Mouse (Mus musculus) olfactory bulb, adult 2 months (tissue): Measurements from ENCODE around the gene Parp6. TPM values are rescaled to one million over a fixed set of nuclear protein-coding genes. Genes with fewer than 3 reads are reported as not detected.

Experiments used
- H3K27ac ChIP-seq: fragments of 200-500 bp; 2 replicates; pipeline ENCODE4 v1.5.1; 2012; ENCODE audit warnings: low read depth, low read length; ENCODE audit not compliant: insufficient read depth
- H3K4me1 ChIP-seq: fragments of 200-500 bp; 2 replicates; pipeline ENCODE4 v1.6.1; 2012; ENCODE audit warnings: low read length; ENCODE audit not compliant: control insufficient read depth, insufficient read depth
- H3K4me3 ChIP-seq: fragments of 200-500 bp; 2 replicates; pipeline ENCODE4 v1.5.1; 2012; ENCODE audit warnings: mild to moderate bottlenecking, low read depth, low read length, moderate library complexity; ENCODE audit not compliant: insufficient read depth
- CTCF ChIP-seq: fragments of 200-500 bp; IDR thresholded peaks from 2 replicates; pipeline ENCODE4 v1.5.1; 2012; ENCODE audit warnings: low read depth, mild to moderate bottlenecking, low read length, moderate library complexity; ENCODE audit not compliant: insufficient read depth
- POLR2A ChIP-seq: fragments of 200-500 bp; IDR thresholded peaks from 2 replicates; pipeline ENCODE4 v1.6.1; 2012; ENCODE audit warnings: mild to moderate bottlenecking, low read depth, low read length, moderate library complexity; ENCODE audit not compliant: insufficient read depth
- WGBS: fragments of 180-500 bp; shearing (Covaris S2); methylation state at CpG from one replicate; pipeline ENCODE4 v1.1.7; 2018; 5-methylcytosine and 5-hydroxymethylcytosine counted together
- polyA plus RNA-seq: library from polyadenylated mRNA; stranded (reverse); fragments of >200 nt; gene quantifications from 2 replicates; pipeline ENCODE4 v1.2.4, GENCODE M21; 2012; ENCODE audit warnings: low replicate concordance; ENCODE audit not compliant: missing spikeins, insufficient read depth, insufficient read length

Gene Parp6
- polyA plus RNA-seq, 1 experiment, result not detected

GRCm38 (mm10) chr9:59661298-59661975 lies 44.4 kb downstream of the Parp6 start:
- H3K4me1 ChIP-seq, result peaks cover 28% of the 10 kb centered on the region
- peak overlapping the region; percentile 38; the same call in 1 of the 2 replicates for H3K27ac ChIP-seq
- H3K4me3 ChIP-seq, result no peak overlapping the region
- WGBS, result 45% methylated on average over 6 of the region's 6 CpGs
- no peak for TF ChIP-seq POLR2A
- no peak for TF ChIP-seq CTCF

GRCm38 (mm10) chr9:59663226-59663625 lies 46.1 kb downstream of the Parp6 start:
- WGBS, result 82% methylated on average over 7 of the region's 7 CpGs
- Histone ChIP-seq H3K4me3 (no peak overlapping the region), H3K27ac (no peak overlapping the region), H3K4me1 (peaks cover 32% of the 10 kb centered on the region)
- TF ChIP-seq CTCF, result no peak
- no peak for TF ChIP-seq POLR2A

- Histone ChIP-seq H3K27ac (no peak overlapping the region), H3K4me1 (peaks cover 32% of the 10 kb centered on the region), H3K4me3 (no peak overlapping the region)
- WGBS, result 73% methylated on average over 3 of the region's 3 CpGs
- TF ChIP-seq POLR2A (no peak), CTCF (no peak)
Observed at GRCm38 (mm10) chr9:59663957-59664356, 46.9 kb downstream of the Parp6 start.

- 27% methylated on average over 4 of the region's 4 CpGs for WGBS
- H3K4me1 ChIP-seq, result peaks cover 29% of the 10 kb centered on the region
- H3K27ac ChIP-seq, result no peak overlapping the region
- H3K4me3 ChIP-seq, result no peak overlapping the region
- TF ChIP-seq POLR2A (no peak), CTCF (no peak)
Observed at GRCm38 (mm10) chr9:59664664-59665256, 47.7 kb downstream of the Parp6 start.

- WGBS, result 92% methylated on average over 8 of the region's 8 CpGs
- peaks cover 23% of the 10 kb centered on the region for H3K4me1 ChIP-seq
- H3K27ac ChIP-seq, result no peak overlapping the region
- TF ChIP-seq CTCF, result no peak
- no peak for TF ChIP-seq POLR2A
- no peak overlapping the region for H3K4me3 ChIP-seq
Observed at GRCm38 (mm10) chr9:59666016-59666415, 48.9 kb downstream of the Parp6 start.

- Histone ChIP-seq H3K4me1 (peaks cover 16% of the 10 kb centered on the region), H3K4me3 (no peak overlapping the region), H3K27ac (no peak overlapping the region)
- 86% methylated on average over 1 of the region's 1 CpGs for WGBS
- no peak for TF ChIP-seq POLR2A
- TF ChIP-seq CTCF, result no peak
Observed at GRCm38 (mm10) chr9:59666813-59667212, 49.7 kb downstream of the Parp6 start.

GRCm38 (mm10) chr9:59667250-59667649 lies 50.2 kb downstream of the Parp6 start:
- TF ChIP-seq POLR2A (no peak), CTCF (no peak)
- H3K4me3 ChIP-seq, result no peak overlapping the region

GRCm38 (mm10) chr9:59667904-59668303 lies 50.8 kb downstream of the Parp6 start:
- peaks cover 19% of the 10 kb centered on the region for H3K4me1 ChIP-seq
- TF ChIP-seq CTCF (no peak), POLR2A (no peak)
- WGBS, result 81% methylated on average over 6 of the region's 6 CpGs
- no peak overlapping the region for H3K4me3 ChIP-seq
- H3K27ac ChIP-seq, result 0 out of 2 replicates have a peak overlapping the region, but pooled peaks have one; percentile 17

More at GRCm38 (mm10) chr9:59667250-59667649, 50.2 kb downstream of the Parp6 start:
- Histone ChIP-seq H3K4me1 (peaks cover 20% of the 10 kb centered on the region), H3K27ac (no peak overlapping the region)
- 48% methylated on average over 4 of the region's 4 CpGs for WGBS

GRCm38 (mm10) chr9:59668473-59668872 lies 51.4 kb downstream of the Parp6 start:
- H3K4me3 ChIP-seq, result no peak overlapping the region
- H3K27ac ChIP-seq, result no peak overlapping the region
- TF ChIP-seq CTCF (no peak), POLR2A (no peak)
- peaks cover 16% of the 10 kb centered on the region for H3K4me1 ChIP-seq
- 78% methylated on average over 7 of the region's 7 CpGs for WGBS

GRCm38 (mm10) chr9:59669172-59669571 lies 52.1 kb downstream of the Parp6 start:
- 69% methylated on average over 4 of the region's 4 CpGs for WGBS
- H3K4me1 ChIP-seq, result peaks cover 16% of the 10 kb centered on the region
- H3K4me3 ChIP-seq, result no peak overlapping the region
- no peak overlapping the region for H3K27ac ChIP-seq
- TF ChIP-seq CTCF (no peak), POLR2A (no peak)
